Mouse (Mus musculus): Measurements from ENCODE around the gene Moap1. TPM values are rescaled to one million over a fixed set of nuclear protein-coding genes. Genes with fewer than 3 reads are reported as not detected.

The Moap1 gene
- polyA plus RNA-seq, 1 experiment = 5.9 TPM

- no peaks in the 10 kb centered on the region for H3K27me3 ChIP-seq (ENCODE audit: control insufficient read depth, insufficient read depth, insufficient read length)
- TF ChIP-seq POLR2AphosphoS2 (IDR thresholded peaks at IDR 0.05; ENCODE audit: insufficient read length, low read depth) = no peak
- TF ChIP-seq TCF12 (IDR thresholded peaks at IDR 0.05; ENCODE audit: insufficient read depth, poor library complexity, severe bottlenecking) = no peak
- TF ChIP-seq MYOG (IDR thresholded peaks at IDR 0.05; ENCODE audit: control insufficient read depth in 1 of 3, insufficient read depth in 1 of 3, insufficient read length in 2 of 3, low read depth in 2 of 3) = no peak
- no peak for TF ChIP-seq SRF (IDR thresholded peaks at IDR 0.05; ENCODE audit: control insufficient read depth, insufficient read length, low read depth)
- no peak for TF ChIP-seq POLR2A (IDR thresholded peaks at IDR 0.05; ENCODE audit: insufficient read length, low read depth)
- TF ChIP-seq TCF3 (IDR thresholded peaks at IDR 0.05; ENCODE audit: insufficient read length, low read depth) = no peak
- no peak for TF ChIP-seq CEBPB (IDR thresholded peaks at IDR 0.05; ENCODE audit: insufficient read depth, poor library complexity, severe bottlenecking)
- no peak for TF ChIP-seq USF1 (IDR thresholded peaks at IDR 0.05; ENCODE audit: low read depth)
- no peak for TF ChIP-seq MAX (IDR thresholded peaks at IDR 0.05; ENCODE audit: low read depth)
- TF ChIP-seq MYOD1 (IDR thresholded peaks at IDR 0.05; ENCODE audit: control insufficient read depth in 1 of 3, insufficient read length in 2 of 3, low read depth in 2 of 3) = no peak
- no peak for TF ChIP-seq REST (IDR thresholded peaks at IDR 0.05; ENCODE audit: insufficient read depth, insufficient read length)
- no peak for TF ChIP-seq E2F4 (IDR thresholded peaks at IDR 0.05; ENCODE audit: insufficient read depth)
- H3K79me2 ChIP-seq (ENCODE audit: control insufficient read depth, insufficient read depth) = no peaks in the 10 kb centered on the region
- H3K36me3 ChIP-seq (ENCODE audit: control insufficient read depth, insufficient read depth) = no peaks in the 10 kb centered on the region
- no peak overlapping the region for H3K4me3 ChIP-seq
- H3ac ChIP-seq (ENCODE audit: control insufficient read depth, insufficient read length) = no peak overlapping the region
- no peak overlapping the region for H3K4me2 ChIP-seq (ENCODE audit: low read depth)
These were observed 46.1 kb downstream of the Moap1 start for GRCm38 (mm10) chr12:102697381-102697780.

GRCm38 (mm10) chr12:102696635-102697354 is 46.7 kb downstream of the Moap1 start:
- H3K79me2 ChIP-seq (ENCODE audit: control insufficient read depth, insufficient read depth) = no peaks in the 10 kb centered on the region
- no peak overlapping the region for H3ac ChIP-seq (ENCODE audit: control insufficient read depth, insufficient read length)

GRCm38 (mm10) chr12:102695369-102696239 is 47.9 kb downstream of the Moap1 start:
- no peaks in the 10 kb centered on the region for H3K27me3 ChIP-seq (ENCODE audit: control insufficient read depth, insufficient read depth, insufficient read length)
- no peaks in the 10 kb centered on the region for H3K79me2 ChIP-seq (ENCODE audit: control insufficient read depth, insufficient read depth)
- no peak overlapping the region for H3ac ChIP-seq (ENCODE audit: control insufficient read depth, insufficient read length)
- no peak overlapping the region for H3K4me3 ChIP-seq
- no peaks in the 10 kb centered on the region for H3K36me3 ChIP-seq (ENCODE audit: control insufficient read depth, insufficient read depth)
- TF ChIP-seq MYOD1 (IDR thresholded peaks at IDR 0.05; ENCODE audit: control insufficient read depth in 1 of 3, insufficient read length in 2 of 3, low read depth in 2 of 3) (peak in 1 of 3 experiments; percentile 57), SRF (IDR thresholded peaks at IDR 0.05; ENCODE audit: control insufficient read depth, insufficient read length, low read depth) (no peak), USF1 (IDR thresholded peaks at IDR 0.05; ENCODE audit: low read depth) (no peak), MYOG (IDR thresholded peaks at IDR 0.05; ENCODE audit: control insufficient read depth in 1 of 3, insufficient read depth in 1 of 3, insufficient read length in 2 of 3, low read depth in 2 of 3) (peak in 1 of 3 experiments; percentile 60)
- no peak overlapping the region for H3K4me2 ChIP-seq (ENCODE audit: low read depth)

More at GRCm38 (mm10) chr12:102696635-102697354, 46.7 kb downstream of the Moap1 start:
- Histone ChIP-seq H3K4me3 (no peak overlapping the region), H3K36me3 (ENCODE audit: control insufficient read depth, insufficient read depth) (no peaks in the 10 kb centered on the region), H3K27me3 (ENCODE audit: control insufficient read depth, insufficient read depth, insufficient read length) (no peaks in the 10 kb centered on the region), H3K4me2 (ENCODE audit: low read depth) (no peak overlapping the region)
- no peak for TF ChIP-seq TCF3 (IDR thresholded peaks at IDR 0.05; ENCODE audit: insufficient read length, low read depth)
- TF ChIP-seq USF1 (IDR thresholded peaks at IDR 0.05; ENCODE audit: low read depth) = no peak
- no peak for TF ChIP-seq POLR2A (IDR thresholded peaks at IDR 0.05; ENCODE audit: insufficient read length, low read depth)
- no peak for TF ChIP-seq MYOG (IDR thresholded peaks at IDR 0.05; ENCODE audit: control insufficient read depth in 1 of 3, insufficient read depth in 1 of 3, insufficient read length in 2 of 3, low read depth in 2 of 3)
- TF ChIP-seq TCF12 (IDR thresholded peaks at IDR 0.05; ENCODE audit: insufficient read depth, poor library complexity, severe bottlenecking) = no peak
- no peak for TF ChIP-seq REST (IDR thresholded peaks at IDR 0.05; ENCODE audit: insufficient read depth, insufficient read length)
- no peak for TF ChIP-seq POLR2AphosphoS2 (IDR thresholded peaks at IDR 0.05; ENCODE audit: insufficient read length, low read depth)

Other genes starting within 250 kb of the Moap1 start
- gene Chga, start 188.7 kb downstream of the Moap1 start, polyA plus RNA-seq (2012; fragmentation: generic; extraction: Trizol) = not detected
- gene Itpk1, start 38.7 kb downstream of the Moap1 start, polyA plus RNA-seq (2012; fragmentation: generic; extraction: Trizol) = 4.9 TPM
- 2.9 TPM for gene Tmem251, start 101 bp upstream of the Moap1 start, polyA plus RNA-seq (2012; fragmentation: generic; extraction: Trizol)
- 0.26 TPM for gene Gm28051, start 14.1 kb upstream of the Moap1 start, polyA plus RNA-seq (2012; fragmentation: generic; extraction: Trizol)
- 9.7 TPM for gene Gon7, start 14.1 kb upstream of the Moap1 start, polyA plus RNA-seq (2012; fragmentation: generic; extraction: Trizol)
- 14.7 TPM for gene Ubr7, start 14.3 kb upstream of the Moap1 start, polyA plus RNA-seq (2012; fragmentation: generic; extraction: Trizol)
- 5.7 TPM for gene Gm20604, start 15.0 kb upstream of the Moap1 start, polyA plus RNA-seq (2012; fragmentation: generic; extraction: Trizol)
- gene Btbd7, start 134.8 kb upstream of the Moap1 start, polyA plus RNA-seq (2012; fragmentation: generic; extraction: Trizol) = 6.9 TPM
- gene Cox8c, start 155.7 kb upstream of the Moap1 start, polyA plus RNA-seq (2012; fragmentation: generic; extraction: Trizol) = not detected
- gene Unc79, start 205.2 kb upstream of the Moap1 start, polyA plus RNA-seq (2012; fragmentation: generic; extraction: Trizol) = not detected